Mouse (Mus musculus) forelimb bud, embryonic 11.5 days (tissue): ENCODE measurements around the gene Pjvk.

ENCODE experiments used
- DNase-seq: peaks from one replicate; pipeline ENCODE4 v3.0.0-alpha.2; 2012; ENCODE audit warnings: low read depth, low spot score

Gene Pjvk

GRCm38 (mm10) chr2:76667200-76667599 lies 18.9 kb downstream of the Pjvk start:
- no peak for DNase-seq

GRCm38 (mm10) chr2:76671641-76672040 lies 23.4 kb downstream of the Pjvk start:
- no peak for DNase-seq

GRCm38 (mm10) chr2:76672134-76672745 lies 24.0 kb downstream of the Pjvk start:
- no peak for DNase-seq

- peak; percentile 97 for DNase-seq
Measured at GRCm38 (mm10) chr2:76672966-76673392, 24.7 kb downstream of the Pjvk start, which contains the start of gene Fkbp7. Gene Fkbp7 (minus strand): TSS chr2:76673116.

- DNase-seq, result no peak
Measured at GRCm38 (mm10) chr2:76673472-76674081, 25.3 kb downstream of the Pjvk start.

GRCm38 (mm10) chr2:76674725-76675427 lies 26.6 kb downstream of the Pjvk start, which contains the start of gene Plekha3:
Gene Plekha3 (plus strand): TSS chr2:76675281.
- DNase-seq, result peak; percentile 72

- no peak for DNase-seq
Measured at GRCm38 (mm10) chr2:76675451-76675850, 27.2 kb downstream of the Pjvk start.

- DNase-seq, result no peak
Measured at GRCm38 (mm10) chr2:76675949-76676348, 27.7 kb downstream of the Pjvk start.

- no peak for DNase-seq
Measured at GRCm38 (mm10) chr2:76676401-76677226, 28.3 kb downstream of the Pjvk start.

GRCm38 (mm10) chr2:76682301-76682700 lies 34.0 kb downstream of the Pjvk start:
- no peak for DNase-seq

- no peak for DNase-seq
Measured at GRCm38 (mm10) chr2:76686986-76687385, 38.7 kb downstream of the Pjvk start.

- no peak for DNase-seq
Measured at GRCm38 (mm10) chr2:76687608-76688007, 39.3 kb downstream of the Pjvk start.

GRCm38 (mm10) chr2:76688162-76688561 lies 39.9 kb downstream of the Pjvk start:
- DNase-seq, result no peak

GRCm38 (mm10) chr2:76690436-76691204 lies 42.3 kb downstream of the Pjvk start:
- no peak for DNase-seq

GRCm38 (mm10) chr2:76693765-76694164 lies 45.5 kb downstream of the Pjvk start:
- no peak for DNase-seq

GRCm38 (mm10) chr2:76695290-76695689 lies 47.0 kb downstream of the Pjvk start:
- no peak for DNase-seq

GRCm38 (mm10) chr2:76702188-76702587 lies 53.9 kb downstream of the Pjvk start:
- no peak for DNase-seq

- no peak for DNase-seq
Measured at GRCm38 (mm10) chr2:76702751-76703150, 54.5 kb downstream of the Pjvk start.

GRCm38 (mm10) chr2:76705655-76706054 lies 57.4 kb downstream of the Pjvk start:
- no peak for DNase-seq
